Mouse (Mus musculus) bone marrow macrophage, adult 2 months (primary cell): Measurements from ENCODE around the gene Prl7a2. TPM values are rescaled to one million over a fixed set of nuclear protein-coding genes. Genes with fewer than 3 reads are reported as not detected.

Experiments used
- H3K27ac ChIP-seq: 2 replicates; pipeline ENCODE4 v1.5.1; 2012; ENCODE audit warnings: low read depth, low read length; ENCODE audit not compliant: insufficient read depth
- H3K4me1 ChIP-seq: 2 replicates; pipeline ENCODE4 v1.6.1; 2012; ENCODE audit warnings: low read length; ENCODE audit not compliant: control insufficient read depth, insufficient read depth
- H3K4me3 ChIP-seq: 2 replicates; pipeline ENCODE4 v1.5.1; 2012; ENCODE audit warnings: mild to moderate bottlenecking, low read length, moderate library complexity; ENCODE audit not compliant: insufficient read depth
- CTCF ChIP-seq: IDR thresholded peaks from 2 replicates; pipeline ENCODE4 v1.5.1; 2012; ENCODE audit warnings: low read depth, mild to moderate bottlenecking, low read length, moderate library complexity
- POLR2A ChIP-seq: IDR thresholded peaks from 2 replicates; pipeline ENCODE4 v1.6.1; 2012; ENCODE audit warnings: mild to moderate bottlenecking, low read depth, low read length, borderline replicate concordance
- polyA plus RNA-seq: library from polyadenylated mRNA; stranded (reverse); fragments of >200 nt; gene quantifications from 2 replicates; pipeline ENCODE4 v1.2.4, GENCODE M21; 2012; ENCODE audit not compliant: missing spikeins, insufficient read depth, insufficient read length

Gene Prl7a2
- not detected in 2 replicates for polyA plus RNA-seq

- Histone ChIP-seq H3K4me1 (no peaks in the 10 kb centered on the region), H3K4me3 (no peak within 1 kb of the TSS), H3K27ac (no peak within 1 kb of the TSS)
- TF ChIP-seq CTCF: no peak
- no peak for TF ChIP-seq POLR2A
Measured at GRCm38 (mm10) chr13:27667936-27668335, at the start of gene Prl7a2. TSS of gene Prl7a2 (minus strand) at chr13:27668036.

DNA sequence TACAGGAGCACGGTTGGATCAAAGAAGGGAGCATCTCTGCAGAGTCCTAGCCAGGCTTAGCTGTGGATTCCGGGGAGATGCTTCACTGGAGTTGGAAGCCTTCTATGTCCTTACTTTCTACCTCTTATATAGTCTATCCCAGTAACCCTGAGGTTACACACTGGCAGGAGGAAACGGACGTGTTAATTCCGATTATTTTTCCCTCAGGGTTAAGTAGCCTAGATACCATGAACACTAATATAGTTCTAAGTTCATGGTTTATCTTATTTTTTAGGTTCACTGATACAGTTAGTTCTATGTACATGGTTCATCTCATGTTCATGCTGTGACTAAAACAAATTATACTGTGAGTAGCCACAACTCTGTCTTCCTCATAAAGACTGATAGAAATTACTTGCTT, 48.8 kb upstream of the Prl7a2 start, which contains the start of gene Prl7d1:
Prl7d1 (minus strand) TSS at position 101 of the 400 bp plus-strand sequence.
- no peak for TF ChIP-seq POLR2A
- TF ChIP-seq CTCF: no peak

DNA sequence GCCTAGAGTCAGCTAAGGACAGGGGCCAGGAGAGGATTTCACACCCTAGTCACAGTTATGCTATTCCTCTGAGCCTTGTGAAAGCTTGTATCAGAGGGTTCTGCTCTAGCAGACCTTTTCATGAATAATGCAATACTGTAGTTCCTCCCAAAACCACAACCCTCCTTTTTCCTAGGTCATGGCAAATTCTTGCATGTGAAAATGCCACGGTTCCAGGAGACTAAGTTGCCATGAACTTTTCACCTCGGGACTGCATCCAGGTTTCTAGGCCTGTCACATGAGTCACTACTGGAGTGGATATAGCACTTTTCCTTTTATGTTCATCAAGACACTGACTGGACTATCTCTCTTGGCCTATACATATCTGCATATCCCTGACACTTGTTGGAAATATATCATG, 38.7 kb upstream of the Prl7a2 start:
- no peak for TF ChIP-seq POLR2A
- TF ChIP-seq CTCF: no peak
- Histone ChIP-seq H3K4me3 (no peak overlapping the region), H3K27ac (no peak overlapping the region), H3K4me1 (no peaks in the 10 kb centered on the region)

More for the DNA sequence above, 48.8 kb upstream of the Prl7a2 start, which contains the start of gene Prl7d1:
- H3K4me3 ChIP-seq: no peak within 1 kb of the TSS
- no peaks in the 10 kb centered on the region for H3K4me1 ChIP-seq
- H3K27ac ChIP-seq: no peak within 1 kb of the TSS

DNA sequence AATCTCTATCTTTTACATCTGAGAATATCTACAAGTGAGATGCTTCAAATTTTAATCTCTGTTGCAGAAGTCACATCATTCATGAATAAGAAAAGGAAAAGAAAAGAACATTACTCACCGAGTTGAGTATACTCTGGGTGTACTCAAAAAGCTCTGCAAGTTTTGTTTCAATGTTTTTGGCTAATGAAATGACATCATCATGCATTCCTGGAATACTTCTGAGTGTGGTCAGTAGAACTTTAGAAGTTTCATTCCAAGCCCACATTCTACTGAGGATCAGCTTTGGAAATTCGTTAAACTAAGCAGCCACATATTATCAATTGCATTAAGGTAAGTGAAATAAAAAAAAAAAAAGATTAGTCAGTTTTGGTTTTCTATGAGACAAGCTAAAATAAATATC, 7.1 kb downstream of the Prl7a2 start:
- Histone ChIP-seq H3K4me1 (no peaks in the 10 kb centered on the region), H3K4me3 (no peak overlapping the region), H3K27ac (no peak overlapping the region)
- TF ChIP-seq CTCF (no peak), POLR2A (no peak)

DNA sequence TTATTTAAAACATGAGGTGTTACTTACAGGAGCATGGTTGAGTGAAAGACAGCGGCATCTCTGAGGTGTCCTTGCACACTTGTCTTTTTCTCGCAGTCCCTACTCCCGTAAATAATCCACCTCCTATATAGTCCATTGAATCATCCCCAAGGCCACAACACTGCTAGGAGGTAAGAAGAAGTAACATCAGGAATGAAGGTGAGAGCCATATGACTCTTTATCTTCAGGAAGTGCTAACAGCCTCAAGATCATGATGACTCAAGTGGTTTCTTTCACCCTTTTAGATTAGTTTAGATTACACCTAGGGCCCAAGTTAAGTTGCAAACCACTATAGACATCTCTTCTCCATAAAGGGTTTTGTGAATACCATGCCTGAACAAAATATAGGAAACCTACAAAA, 25.4 kb downstream of the Prl7a2 start, which contains the start of gene Prl7a1:
Prl7a1 (minus strand) TSS at position 101 of the 400 bp plus-strand sequence.
- no peak for TF ChIP-seq POLR2A
- TF ChIP-seq CTCF: no peak
- Histone ChIP-seq H3K4me1 (no peaks in the 10 kb centered on the region), H3K4me3 (no peak within 1 kb of the TSS), H3K27ac (no peak within 1 kb of the TSS)

DNA sequence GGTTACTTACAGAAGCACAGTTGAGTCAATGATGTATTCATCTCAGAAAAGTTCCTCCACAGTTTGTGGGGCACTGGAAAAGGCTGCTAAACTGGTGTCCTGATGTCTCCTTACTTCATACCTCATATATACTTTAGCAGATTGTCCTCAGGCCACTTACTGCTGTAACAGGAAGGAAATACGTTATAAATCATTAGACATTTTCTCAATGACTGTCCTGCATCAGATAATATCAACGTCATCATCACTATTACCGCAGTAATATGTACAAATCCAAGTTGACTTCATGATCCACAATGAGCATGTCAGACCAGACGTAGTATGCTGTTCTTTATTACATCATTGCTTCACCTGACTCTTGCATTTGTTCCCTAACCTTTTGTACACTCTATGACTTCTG, 57.4 kb downstream of the Prl7a2 start, which contains the start of gene Prl7b1:
Prl7b1 (minus strand) TSS at position 101 of the 400 bp plus-strand sequence.
- Histone ChIP-seq H3K4me1 (no peaks in the 10 kb centered on the region), H3K27ac (no peak within 1 kb of the TSS), H3K4me3 (no peak within 1 kb of the TSS)
- TF ChIP-seq POLR2A (no peak), CTCF (no peak)

Other genes starting within 250 kb of the Prl7a2 start
- gene Prl8a6, start 229.3 kb downstream of the Prl7a2 start, polyA plus RNA-seq: not detected in 2 replicates
- not detected in 2 replicates for gene Prl8a8, start 154.8 kb downstream of the Prl7a2 start, polyA plus RNA-seq
- not detected in 2 replicates for gene Prl8a9, start 103.4 kb downstream of the Prl7a2 start, polyA plus RNA-seq
- gene Prl8a1, start 85.9 kb downstream of the Prl7a2 start, polyA plus RNA-seq: not detected in 2 replicates
- not detected in 2 replicates for gene Prl7b1, start 57.5 kb downstream of the Prl7a2 start, polyA plus RNA-seq
- gene Prl7a1, start 25.5 kb downstream of the Prl7a2 start, polyA plus RNA-seq: not detected in 2 replicates
- gene Prl7d1, start 48.7 kb upstream of the Prl7a2 start, polyA plus RNA-seq: not detected in 2 replicates
- gene Prl7c1, start 112.8 kb upstream of the Prl7a2 start, polyA plus RNA-seq: not detected in 2 replicates
- not detected in 2 replicates for gene Prl2a1, start 133.6 kb upstream of the Prl7a2 start, polyA plus RNA-seq
- gene Prl2c1, start 181.3 kb upstream of the Prl7a2 start, polyA plus RNA-seq: not detected in 2 replicates